Mouse (Mus musculus) lung, postnatal 4 days (tissue): Measurements from ENCODE around the gene Snai1.

Source experiments
- DNase-seq, 2 experiments: peaks; one replicate each; pipeline ENCODE4 v3.0.0; 2021

The Snai1 gene

DNA sequence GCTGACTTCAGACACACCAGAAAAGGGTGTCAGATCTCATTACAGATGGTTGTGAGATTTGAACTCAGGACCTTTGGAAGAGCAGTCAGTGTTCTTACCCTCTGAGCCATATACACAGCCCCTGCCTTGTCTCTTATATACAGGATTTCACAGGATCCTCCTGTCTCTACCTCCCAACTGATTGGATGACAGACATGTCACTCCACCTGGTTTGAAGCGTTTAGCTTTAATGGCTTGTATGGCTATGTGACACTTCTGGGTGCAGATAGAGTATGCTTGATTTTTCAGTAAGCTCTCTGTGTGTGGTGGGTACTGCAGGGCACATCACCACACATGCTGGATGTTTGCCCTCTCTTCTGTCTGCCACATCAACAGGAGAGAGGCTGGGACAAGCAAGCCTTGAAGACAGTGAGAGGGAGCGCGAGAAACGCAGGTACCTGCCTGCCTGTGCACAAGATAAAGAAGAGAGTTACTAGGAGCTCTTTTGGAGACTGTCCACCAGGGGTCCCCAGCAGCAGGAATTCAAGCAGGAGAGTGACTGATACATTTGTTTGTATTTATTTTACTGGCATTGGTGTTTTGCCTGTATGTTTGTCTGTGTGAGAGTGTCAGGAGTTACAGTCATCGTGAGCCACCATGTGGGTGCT is 18.3 kb upstream of the Snai1 start:
- DNase-seq: no peak

DNA sequence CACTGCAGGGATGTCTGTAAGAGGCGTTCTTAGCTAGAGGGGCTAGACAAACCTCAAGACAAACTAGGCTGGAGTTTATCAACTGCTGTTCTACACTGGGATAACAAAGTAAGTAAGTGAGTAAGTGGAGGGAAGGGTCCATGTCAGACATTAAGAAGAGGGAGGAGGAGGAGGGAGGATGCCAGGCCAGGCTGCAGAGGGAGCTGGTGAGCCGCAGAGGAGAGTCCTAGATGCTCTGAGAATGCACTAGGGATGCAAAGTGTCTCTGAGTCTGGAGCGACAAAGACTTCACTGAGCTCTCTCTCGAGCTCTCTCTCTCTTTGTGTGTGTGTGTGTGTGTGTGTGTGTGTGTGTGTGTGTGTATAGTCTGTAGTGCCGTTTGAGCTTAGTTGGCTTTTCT is 9.7 kb upstream of the Snai1 start:
- peak; percentile 28 to 36 for DNase-seq

DNA sequence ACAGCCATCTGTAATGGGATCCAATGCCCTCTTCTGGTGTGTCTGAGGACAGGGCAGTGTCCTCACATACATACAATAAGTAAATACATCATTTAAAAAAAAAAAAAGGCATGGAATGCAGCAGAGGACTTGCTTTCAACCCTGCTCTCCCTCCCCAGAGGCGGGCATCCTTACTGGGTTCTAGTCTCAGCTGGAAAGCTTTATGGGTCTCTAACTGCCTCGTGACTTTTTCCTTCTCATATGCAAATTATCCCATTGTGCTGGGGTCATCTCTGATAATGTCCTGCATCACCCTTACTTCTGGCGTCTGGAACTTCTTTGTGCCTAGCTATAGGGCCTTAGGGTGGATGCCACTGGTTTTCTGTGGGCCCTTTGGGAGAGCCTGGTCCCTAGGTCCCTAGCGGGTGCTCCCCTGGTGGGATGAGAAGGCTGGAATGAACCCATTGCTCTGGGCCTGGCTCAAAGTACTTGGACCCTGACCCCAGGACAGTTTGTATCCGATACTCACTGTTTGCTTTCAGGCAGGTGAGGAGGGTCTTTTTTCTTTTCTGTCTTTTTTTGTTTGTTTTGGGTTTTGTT is 8.0 kb upstream of the Snai1 start:
- DNase-seq: no peak

DNA sequence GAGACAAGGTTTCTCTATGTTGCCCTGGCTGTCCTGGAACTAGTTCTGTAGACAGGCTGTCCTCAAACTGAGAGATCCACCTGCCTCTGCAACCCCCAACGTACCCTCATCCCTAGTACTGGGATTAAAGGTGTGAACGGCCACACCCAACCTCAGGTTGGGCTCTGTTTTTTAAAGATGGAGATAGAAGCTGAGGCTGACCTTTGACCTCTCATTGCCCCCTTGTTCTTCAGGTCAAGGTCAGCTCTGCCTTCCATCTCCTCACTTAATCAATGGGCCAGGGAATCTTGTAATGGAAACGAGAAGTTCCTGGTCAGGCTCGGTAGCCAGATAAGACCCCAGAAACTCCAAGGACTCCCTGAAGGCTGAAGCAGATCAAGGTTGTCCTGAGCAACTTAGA is 7.5 kb upstream of the Snai1 start:
- DNase-seq: no peak

- DNase-seq: peak; percentile 43 to 66
Observed at GRCm38 (mm10) chr2:167532131-167532530, 5.9 kb upstream of the Snai1 start.

- no peak for DNase-seq
Observed at GRCm38 (mm10) chr2:167533880-167534279, 4.1 kb upstream of the Snai1 start.

- no peak for DNase-seq
Observed at GRCm38 (mm10) chr2:167536320-167536945, 1.6 kb upstream of the Snai1 start.

- peak; percentile 28 to 55 for DNase-seq
Observed at GRCm38 (mm10) chr2:167538671-167539306, 794 bp downstream of the Snai1 start.

DNA sequence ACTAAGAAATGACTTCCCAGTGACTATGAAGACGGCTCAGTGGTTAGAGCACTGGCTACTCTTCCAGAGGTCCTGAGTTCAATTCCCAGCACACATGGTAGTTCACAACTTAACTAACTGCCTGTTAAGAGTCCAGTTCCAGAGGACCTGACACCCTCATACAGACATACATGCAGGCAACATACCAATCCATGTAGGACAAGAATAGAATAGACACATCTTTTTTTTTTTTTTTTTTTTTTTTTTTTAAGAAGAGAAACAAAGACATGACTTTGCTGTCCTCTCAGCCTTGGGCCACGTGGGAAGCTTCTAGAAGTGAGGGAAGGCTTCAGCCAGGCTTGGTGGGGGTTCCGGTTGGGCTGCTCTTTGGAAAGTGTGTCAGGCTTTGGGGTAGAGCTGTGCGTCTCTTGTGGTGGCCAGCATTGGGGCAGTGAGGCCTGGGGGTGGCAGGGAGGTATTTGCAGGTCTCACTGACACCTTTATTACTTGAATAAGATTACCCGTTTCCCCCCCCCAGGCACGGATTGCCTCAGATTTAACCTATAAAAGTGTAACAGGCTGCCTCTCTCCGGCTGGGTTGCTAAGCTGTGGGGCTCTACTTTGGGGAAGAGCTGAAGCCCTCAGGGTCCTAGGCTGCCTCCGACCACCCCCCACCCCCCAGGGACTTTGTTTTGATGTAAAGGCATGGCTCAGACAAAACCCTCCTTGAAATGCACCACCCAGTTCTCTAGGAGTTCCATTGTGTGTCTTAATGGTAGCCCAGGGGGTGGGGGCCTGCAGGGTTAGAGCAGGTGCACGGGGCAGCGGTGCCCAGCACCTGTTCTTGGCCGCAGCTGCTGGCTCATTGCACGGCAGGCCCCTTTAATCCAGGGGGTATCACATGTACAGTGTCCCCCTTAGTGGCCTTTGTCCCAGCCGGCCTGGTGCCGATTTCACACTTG is 1.8 kb downstream of the Snai1 start:
- no peak for DNase-seq

DNA sequence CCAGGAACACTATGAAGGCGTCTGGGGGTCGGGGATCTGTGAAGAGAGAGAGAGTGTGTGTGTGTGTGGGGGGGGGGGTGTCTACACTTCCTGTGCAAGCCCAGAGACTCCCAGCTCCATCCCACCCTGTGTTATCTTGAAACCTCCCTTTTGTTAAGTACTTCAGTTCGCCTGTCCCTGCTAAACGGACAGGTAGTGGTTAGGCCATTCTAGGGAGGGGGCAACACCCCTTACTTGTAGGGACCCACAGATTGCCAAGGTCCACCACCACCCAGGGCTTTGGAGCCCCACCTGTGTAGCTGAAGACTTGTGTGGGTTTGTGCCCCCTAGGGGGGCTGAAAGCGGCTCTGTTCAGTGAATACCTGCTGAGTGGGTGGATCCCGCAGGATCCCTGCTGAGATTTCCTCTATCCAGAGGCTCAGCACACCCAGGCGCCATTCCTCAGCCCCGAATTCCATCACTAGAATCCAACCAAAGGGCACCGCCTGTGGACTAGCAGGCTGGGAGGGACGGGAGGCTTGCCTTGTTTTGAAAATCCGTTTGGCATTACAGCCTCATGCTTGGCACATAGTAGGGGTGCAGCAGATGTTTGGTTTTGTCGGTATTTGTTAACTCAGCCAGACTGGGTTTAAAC is 2.6 kb downstream of the Snai1 start:
- DNase-seq: peak; percentile 27 to 43

- no peak for DNase-seq
Observed at GRCm38 (mm10) chr2:167541324-167541723, 3.3 kb downstream of the Snai1 start.

GRCm38 (mm10) chr2:167541761-167542160 is 3.8 kb downstream of the Snai1 start:
- peak in 1 of 2 experiments; percentile 25 for DNase-seq

DNA sequence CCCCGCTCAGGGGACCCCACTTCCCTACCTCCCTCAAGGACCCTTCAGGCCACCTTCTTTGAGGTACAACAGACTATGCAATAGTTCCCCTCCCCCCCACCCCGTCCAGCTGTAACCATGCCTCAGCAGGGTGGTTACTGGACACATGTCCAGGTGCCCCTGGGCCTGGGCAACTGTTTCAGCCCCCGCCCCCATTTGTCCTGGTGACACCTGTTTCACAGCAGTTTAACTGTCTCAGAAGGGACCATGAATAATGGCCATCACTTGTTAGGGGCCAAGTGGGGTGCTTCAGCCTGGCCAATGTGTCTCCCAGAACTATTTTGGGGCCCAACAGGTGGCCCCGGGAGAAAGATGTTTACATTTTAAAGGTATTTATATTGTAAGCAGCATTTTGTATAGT is 4.4 kb downstream of the Snai1 start:
- no peak for DNase-seq

DNA sequence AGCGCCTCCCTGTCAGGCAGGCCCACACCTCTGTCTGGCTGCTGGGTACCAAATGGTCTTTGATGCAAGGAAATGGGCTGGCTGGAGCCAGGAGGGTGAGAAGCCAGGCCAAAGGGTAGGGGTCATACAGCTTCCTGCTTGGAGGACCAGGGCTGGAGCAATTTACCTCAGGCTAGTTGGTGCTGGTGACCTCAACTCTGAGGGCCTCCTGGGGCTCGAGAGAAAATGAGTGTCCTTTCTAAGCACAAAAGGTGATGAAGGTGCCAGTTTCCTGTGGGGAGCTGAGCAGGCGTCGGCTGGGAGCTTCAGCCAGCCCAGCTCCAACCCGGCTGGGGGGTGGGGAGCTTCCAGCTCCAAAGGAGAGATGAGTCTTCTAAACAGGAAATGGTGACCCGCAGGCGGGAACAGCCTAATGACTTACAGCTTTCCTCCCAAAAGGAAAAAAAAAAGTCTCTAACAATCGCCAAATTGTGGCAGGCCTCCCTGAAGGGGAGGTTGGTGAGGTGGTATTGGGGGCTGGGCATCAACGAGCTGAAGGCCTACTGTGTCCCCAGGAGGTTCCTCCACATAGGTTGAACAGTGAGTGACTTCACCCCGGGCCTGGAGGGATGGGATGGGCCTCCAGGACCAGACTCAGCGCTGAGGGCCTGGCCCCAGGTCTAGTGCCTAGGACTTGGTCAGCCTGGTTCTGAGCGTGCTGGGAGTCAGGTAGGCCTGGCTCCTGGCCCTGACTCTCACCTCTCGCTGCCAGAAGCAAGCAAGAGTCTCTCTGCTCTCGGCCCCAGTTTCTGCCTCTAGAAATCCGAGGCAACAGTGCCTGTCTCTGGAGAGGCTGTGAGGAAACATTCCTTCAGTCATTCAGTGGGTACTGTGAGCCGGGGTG is 5.4 kb downstream of the Snai1 start:
- DNase-seq: peak; percentile 79 to 90

- DNase-seq: peak; percentile 71 to 88
Observed at GRCm38 (mm10) chr2:167544004-167544356, 6.0 kb downstream of the Snai1 start.

DNA sequence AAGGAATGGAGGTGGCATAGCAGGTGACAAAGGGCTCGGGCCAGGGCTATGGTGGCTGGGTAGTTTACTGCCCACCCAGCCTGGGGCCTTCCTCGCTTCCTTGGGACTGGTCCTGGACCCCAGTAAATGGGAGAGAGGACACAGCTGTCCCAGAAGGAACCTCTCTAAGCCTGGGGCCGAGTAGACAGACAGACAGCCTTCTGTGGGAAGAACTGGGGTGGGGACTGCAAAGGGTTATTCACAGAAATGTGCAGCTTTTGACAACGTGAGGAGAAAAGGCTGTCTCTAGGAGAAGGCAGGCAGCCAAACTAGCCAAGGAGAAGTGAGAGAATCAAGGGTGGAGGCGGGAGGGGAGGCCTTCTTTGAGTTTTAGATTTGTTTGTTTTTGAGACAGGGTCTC is 6.5 kb downstream of the Snai1 start:
- DNase-seq: peak; percentile 47 to 53

DNA sequence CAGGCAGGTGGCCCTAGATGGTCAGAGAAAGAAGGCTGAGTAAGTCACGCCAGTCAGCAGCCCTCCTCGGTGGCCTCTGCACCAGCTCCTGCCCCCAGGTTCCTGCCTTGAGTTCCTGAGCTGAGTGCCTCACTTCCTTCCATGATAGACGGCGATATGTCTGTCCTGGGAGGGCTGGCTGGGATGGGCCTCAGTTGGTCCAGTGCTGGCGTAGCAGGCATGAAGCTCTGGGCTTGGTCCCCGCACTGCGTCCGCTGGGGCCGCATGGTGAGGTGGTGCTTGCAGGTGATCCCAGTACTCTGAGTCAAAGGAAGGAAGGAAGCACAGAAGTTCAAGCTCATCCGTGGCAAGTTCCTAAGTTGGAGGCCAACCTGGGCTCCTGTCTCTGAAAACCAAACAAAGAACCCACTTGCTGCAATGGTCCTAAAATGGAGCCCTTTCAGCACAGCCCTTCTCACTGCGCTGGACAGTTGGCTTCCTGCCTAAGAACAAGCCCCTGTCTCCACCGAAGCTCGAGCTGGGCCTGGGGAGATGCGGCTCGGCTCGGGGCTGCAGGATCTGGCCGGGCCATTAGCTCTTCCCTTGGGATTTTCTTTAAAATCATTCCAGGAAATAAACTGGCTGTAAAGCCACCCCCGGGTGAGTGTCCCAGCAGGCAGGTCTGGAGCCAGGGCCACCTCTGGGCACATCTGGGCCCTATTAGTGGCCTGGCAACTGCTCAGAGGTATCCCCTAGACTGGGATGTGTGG is 8.6 kb downstream of the Snai1 start:
- no peak for DNase-seq

GRCm38 (mm10) chr2:167547444-167547843 is 9.4 kb downstream of the Snai1 start:
- DNase-seq: no peak

DNA sequence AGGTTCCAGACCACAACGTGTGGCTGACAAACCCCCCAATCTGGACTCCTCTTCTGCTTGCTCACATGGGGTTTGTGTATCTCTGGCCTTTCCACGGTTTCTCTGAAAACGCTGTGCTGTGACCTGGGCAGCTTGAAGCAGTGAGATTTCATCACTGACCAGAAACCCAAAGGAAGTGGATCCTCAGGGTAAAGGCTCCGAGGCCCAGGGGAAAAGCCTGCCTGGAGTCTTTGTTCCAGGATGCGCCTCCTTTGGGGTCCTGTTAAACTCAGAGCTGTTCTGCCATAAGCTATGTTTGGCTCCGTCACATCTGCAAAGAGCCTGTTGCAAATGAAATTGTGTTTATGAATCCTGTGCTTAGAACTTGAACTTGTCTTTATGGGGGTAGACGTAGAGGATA is 11.0 kb downstream of the Snai1 start:
- DNase-seq: no peak

GRCm38 (mm10) chr2:167550341-167550854 is 12.4 kb downstream of the Snai1 start:
- no peak for DNase-seq
